Mouse (Mus musculus): Measurements from ENCODE around the gene Olfr1388.
"Not testable (repeated sequence)": the region's sequence is repeated elsewhere in the genome, so short reads cannot be mapped to it uniquely, and the experiment has no call there.

Olfr1388 gene

GRCm38 (mm10) chr11:49436411-49436810, at the start of gene Olfr1388:
TSS of gene Olfr1388 (plus strand) at chr11:49436624.
- DNase-seq (ENCODE audit: low spot score): no peak

- not testable (repeated sequence) for DNase-seq (ENCODE audit: low spot score)
Observed at GRCm38 (mm10) chr11:49392707-49393106, 43.7 kb upstream of the Olfr1388 start.

- DNase-seq (ENCODE audit: low spot score): no peak
Observed at GRCm38 (mm10) chr11:49406784-49407183, 29.6 kb upstream of the Olfr1388 start.

- peak; percentile 32 for DNase-seq (ENCODE audit: low spot score)
Observed at GRCm38 (mm10) chr11:49410540-49410939, 25.9 kb upstream of the Olfr1388 start.

- DNase-seq (ENCODE audit: low spot score): no peak
Observed at GRCm38 (mm10) chr11:49422767-49423166, 13.7 kb upstream of the Olfr1388 start, which contains the start of gene Olfr1389. TSS of gene Olfr1389 (plus strand) at chr11:49423067.

GRCm38 (mm10) chr11:49425257-49425927, 11.0 kb upstream of the Olfr1388 start:
- no peak for DNase-seq (ENCODE audit: low spot score)

- no peak for DNase-seq (ENCODE audit: low spot score)
Observed at GRCm38 (mm10) chr11:49429641-49430040, 6.8 kb upstream of the Olfr1388 start.

GRCm38 (mm10) chr11:49455043-49455442, 18.6 kb downstream of the Olfr1388 start, which contains the start of gene Olfr1387:
TSS of gene Olfr1387 (plus strand) at chr11:49455343.
- no peak for DNase-seq (ENCODE audit: low spot score)

GRCm38 (mm10) chr11:49464746-49465145, 28.3 kb downstream of the Olfr1388 start, which contains the start of gene Olfr1386:
TSS of gene Olfr1386 (plus strand) at chr11:49465046.
- not testable (repeated sequence) for DNase-seq (ENCODE audit: low spot score)

- no peak for DNase-seq (ENCODE audit: low spot score)
Observed at GRCm38 (mm10) chr11:49485973-49486372, 49.5 kb downstream of the Olfr1388 start.

- not testable (repeated sequence) for DNase-seq (ENCODE audit: low spot score)
Observed at GRCm38 (mm10) chr11:49488770-49489169, 52.3 kb downstream of the Olfr1388 start, which contains the start of gene Olfr1385. TSS of gene Olfr1385 (plus strand) at chr11:49489070.

Measured in left cerebral cortex, adult 11 months (tissue).